Mouse (Mus musculus) small intestine, adult 2 months (tissue): ENCODE measurements around the gene Cacng1.

Experiments used
- CTCF ChIP-seq: fragments of 200-500 bp; IDR thresholded peaks from 2 replicates; pipeline ENCODE4 v1.5.1; 2012; ENCODE audit warnings: low read depth, mild to moderate bottlenecking, control low read depth, inconsistent platforms, low read length, moderate library complexity, mixed read lengths; ENCODE audit not compliant: insufficient replicate concordance, insufficient read length; ENCODE audit errors: extremely low read depth
- POLR2A ChIP-seq: fragments of 200-500 bp; IDR thresholded peaks from 2 replicates; pipeline ENCODE4 v1.6.1; 2012; ENCODE audit warnings: low read depth, mild to moderate bottlenecking, control low read depth, inconsistent platforms, low read length, moderate library complexity

GRCm38 (mm10) chr11:107731498-107731897 lies 15.2 kb upstream of the Cacng1 start:
- TF ChIP-seq POLR2A (no peak), CTCF (no peak)
